Mouse (Mus musculus) frontal cortex, postnatal 25 days (tissue): Measurements from ENCODE around the gene L3mbtl4.
A peak's percentile ranks its signal among the peaks of the same experiment; 100 is the strongest.
"Not testable (repeated sequence)": the region's sequence is repeated elsewhere in the genome, so short reads cannot be mapped to it uniquely, and the experiment has no call there.

ENCODE experiments used
- DNase-seq, 2 experiments: peaks; one replicate each; pipeline ENCODE4 v3.0.0; 2022; ENCODE audit warnings: low spot score in 2 of 2

L3mbtl4 gene

GRCm38 (mm10) chr17:68388481-68388880 is 114.9 kb downstream of the L3mbtl4 start:
- no peak for DNase-seq

GRCm38 (mm10) chr17:68405993-68406392 is 132.4 kb downstream of the L3mbtl4 start:
- DNase-seq: no peak

GRCm38 (mm10) chr17:68407121-68407520 is 133.5 kb downstream of the L3mbtl4 start:
- not testable (repeated sequence) for DNase-seq

GRCm38 (mm10) chr17:68422663-68423498 is 149.3 kb downstream of the L3mbtl4 start:
- no peak for DNase-seq

GRCm38 (mm10) chr17:68433576-68433975 is 160.0 kb downstream of the L3mbtl4 start:
- no peak for DNase-seq

- DNase-seq: no peak
Measured at GRCm38 (mm10) chr17:68450921-68451320, 177.3 kb downstream of the L3mbtl4 start.

GRCm38 (mm10) chr17:68461471-68461870 is 187.9 kb downstream of the L3mbtl4 start:
- no peak for DNase-seq

- DNase-seq: no peak
Measured at GRCm38 (mm10) chr17:68467311-68467710, 193.7 kb downstream of the L3mbtl4 start.

GRCm38 (mm10) chr17:68490065-68490691 is 216.6 kb downstream of the L3mbtl4 start:
- no peak for DNase-seq

- DNase-seq: no peak
Measured at GRCm38 (mm10) chr17:68492231-68492630, 218.6 kb downstream of the L3mbtl4 start.

- DNase-seq: not testable (repeated sequence)
Measured at GRCm38 (mm10) chr17:68502998-68503397, 229.4 kb downstream of the L3mbtl4 start.

GRCm38 (mm10) chr17:68559698-68560097 is 286.1 kb downstream of the L3mbtl4 start:
- no peak for DNase-seq

- DNase-seq: no peak
Measured at GRCm38 (mm10) chr17:68560264-68560663, 286.7 kb downstream of the L3mbtl4 start.

- DNase-seq: no peak
Measured at GRCm38 (mm10) chr17:68571806-68572205, 298.2 kb downstream of the L3mbtl4 start.

- no peak for DNase-seq
Measured at GRCm38 (mm10) chr17:68585195-68585594, 311.6 kb downstream of the L3mbtl4 start.

- DNase-seq: no peak
Measured at GRCm38 (mm10) chr17:68591619-68592018, 318.0 kb downstream of the L3mbtl4 start.

GRCm38 (mm10) chr17:68602744-68603143 is 329.1 kb downstream of the L3mbtl4 start:
- DNase-seq: no peak

- no peak for DNase-seq
Measured at GRCm38 (mm10) chr17:68607691-68608090, 334.1 kb downstream of the L3mbtl4 start.

GRCm38 (mm10) chr17:68611247-68611646 is 337.6 kb downstream of the L3mbtl4 start:
- no peak for DNase-seq

GRCm38 (mm10) chr17:68625281-68625680 is 351.7 kb downstream of the L3mbtl4 start:
- peak in 1 of 2 experiments; percentile 6 for DNase-seq

- DNase-seq: no peak
Measured at GRCm38 (mm10) chr17:68629631-68630426, 356.2 kb downstream of the L3mbtl4 start.

GRCm38 (mm10) chr17:68631396-68631795 is 357.8 kb downstream of the L3mbtl4 start:
- DNase-seq: no peak
